Mouse (Mus musculus) embryonic fibroblast, embryonic 13.5 days (primary cell): ENCODE measurements at regions not wholly inside any gene's neighbourhood (a gene's known extent, or its start where the extent isn't known, plus 50 kb on each side); places are given as distances from the start of the nearest gene placed in this dataset.

Experiments used
- CTCF ChIP-seq: IDR thresholded peaks from 2 replicates; pipeline ENCODE4 v1.5.1; 2011; ENCODE audit warnings: mild to moderate bottlenecking, control low read depth, low read length, moderate library complexity, borderline replicate concordance; ENCODE audit not compliant: insufficient read depth
- POLR2A ChIP-seq: IDR thresholded peaks from 2 replicates; pipeline ENCODE4 v1.6.1; 2011; ENCODE audit warnings: low read depth, mild to moderate bottlenecking, control low read depth, low read length, moderate library complexity

GRCm38 (mm10) chr5:136625176-136625991 is 58.1 kb upstream of the Cux1 start:
- TF ChIP-seq CTCF (no peak), POLR2A (no peak)
